Mouse (Mus musculus) adrenal gland, adult 18-20 months (tissue): ENCODE data around the gene Mei1. TPM values are rescaled to one million over a fixed set of nuclear protein-coding genes. Genes with fewer than 3 reads are reported as not detected.

ENCODE experiments used
- DNase-seq, 2 experiments: peaks; one replicate each; pipeline ENCODE4 v3.0.0; 2021 to 2022; ENCODE audit warnings: low spot score in 2 of 2
- total RNA-seq, 2 experiments: library from RNA; stranded (reverse); gene quantifications; 1 replicate in 1 of 2; 2 replicates in 1 of 2; pipeline ENCODE4 v1.2.3; 2021

Mei1 gene
- total RNA-seq, 2 experiments from 2014 or later = 0.58 to 4.1 TPM

- no peak for DNase-seq
Observed at GRCm38 (mm10) chr15:82170437-82171377, 100.9 kb downstream of the Mei1 start.

- DNase-seq = no peak
Observed at GRCm38 (mm10) chr15:82172648-82173047, 102.9 kb downstream of the Mei1 start.

GRCm38 (mm10) chr15:82175091-82175490, 105.3 kb downstream of the Mei1 start:
- DNase-seq = no peak

Other genes starting within 250 kb of the Mei1 start
- gene Tob2, start 211.2 kb upstream of the Mei1 start, total RNA-seq = 100 to 1,000 TPM; 103 to 121 TPM
- 10 to 100 TPM; 54.3 to 55.6 TPM for gene Phf5a, start 198.1 kb upstream of the Mei1 start, total RNA-seq
- 1,000 to 10,000 TPM in 1 of 2 experiments, 100 to 1,000 TPM in 1; 791 to 1,455 TPM for gene Aco2, start 197.7 kb upstream of the Mei1 start, total RNA-seq
- gene Polr3h, start 143.8 kb upstream of the Mei1 start, total RNA-seq = 10 to 100 TPM; 16.2 to 19.9 TPM
- 1 to 10 TPM; 6.9 to 9.2 TPM for gene Csdc2, start 133.2 kb upstream of the Mei1 start, total RNA-seq
- gene Pmm1, start 109.1 kb upstream of the Mei1 start, total RNA-seq = 10 to 100 TPM; 58.0 to 85.4 TPM
- not detected for gene 1700029P11Rik, start 89.5 kb upstream of the Mei1 start, total RNA-seq
- 10 to 100 TPM; 55.8 to 88.9 TPM for gene Xrcc6, start 82.2 kb upstream of the Mei1 start, total RNA-seq
- 100 to 1,000 TPM in 1 of 2 experiments, 10 to 100 TPM in 1; 52.7 to 123 TPM for gene Desi1, start 36.1 kb upstream of the Mei1 start, total RNA-seq
- 10 to 100 TPM; 80.5 to 99.1 TPM for gene Snu13, start 22.4 kb upstream of the Mei1 start, total RNA-seq
- gene 4930407I10Rik, start 10.8 kb upstream of the Mei1 start, total RNA-seq = not detected
- gene Ccdc134, start 57.9 kb downstream of the Mei1 start, total RNA-seq = 1 to 10 TPM; 6.7 to 8.9 TPM
- gene Srebf2, start 77.2 kb downstream of the Mei1 start, total RNA-seq = 100 to 1,000 TPM in 1 of 2 experiments, 10 to 100 TPM in 1; 79.3 to 109 TPM
- under 1 TPM; 0.13 to 0.27 TPM for gene Shisa8, start 142.8 kb downstream of the Mei1 start, total RNA-seq
- under 1 TPM; 0.16 to 0.17 TPM for gene Tnfrsf13c, start 154.4 kb downstream of the Mei1 start, total RNA-seq
- 1 to 10 TPM; 2.4 to 2.5 TPM for gene Cenpm, start 174.8 kb downstream of the Mei1 start, total RNA-seq
- under 1 TPM; 0.33 to 0.90 TPM for gene 1500009C09Rik, start 182.4 kb downstream of the Mei1 start, total RNA-seq
- 1 to 10 TPM; 3.4 to 3.8 TPM for gene Sept3, start 204.9 kb downstream of the Mei1 start, total RNA-seq
- gene Wbp2nl, start 229.0 kb downstream of the Mei1 start, total RNA-seq = not detected